Mouse (Mus musculus): ENCODE measurements at regions not wholly inside any gene's neighbourhood (a gene's known extent, or its start where the extent isn't known, plus 50 kb on each side); places are given as distances from the start of the nearest gene placed in this dataset.

GRCm38 (mm10) chr8:10734746-10735145 lies 273.5 kb downstream of the Irs2 start:
- Histone ChIP-seq H3K9me3 (replicated peaks; ENCODE audit: insufficient read depth, low read length) (no peaks in the 10 kb centered on the region), H3K9ac (ENCODE audit: control insufficient read depth, low read depth, low read length, poor library complexity, severe bottlenecking) (no peak overlapping the region), H3K4me1 (ENCODE audit: control insufficient read depth in 1 of 2, insufficient read depth in 2 of 2, low read length in 2 of 2) (no peaks in the 10 kb centered on the region), H3K4me3 (ENCODE audit: control insufficient read depth in 1 of 2, insufficient read depth in 1 of 2, low read depth in 2 of 2, low read length in 2 of 2) (no peak overlapping the region), H3K27ac (ENCODE audit: control insufficient read depth, low read depth, low read length) (no peak overlapping the region), H3K36me3 (ENCODE audit: control insufficient read depth in 1 of 2, insufficient read depth in 2 of 2, low read length in 2 of 2) (no peaks in the 10 kb centered on the region), H3K27me3 (ENCODE audit: control insufficient read depth in 1 of 2, insufficient read depth in 2 of 2, low read length in 2 of 2) (no peaks in the 10 kb centered on the region), H3K79me2 (ENCODE audit: control insufficient read depth, insufficient read depth, low read length, poor library complexity) (no peaks in the 10 kb centered on the region)
- TF ChIP-seq ZC3H11A (IDR thresholded peaks at IDR 0.05; ENCODE audit: low read depth, low read length) (no peak), TCF12 (IDR thresholded peaks at IDR 0.05; ENCODE audit: low read depth, low read length) (no peak), ZMIZ1 (IDR thresholded peaks at IDR 0.05; ENCODE audit: low read depth, low read length) (no peak), E2F4 (IDR thresholded peaks at IDR 0.05; ENCODE audit: borderline replicate concordance, low read depth, low read length) (no peak), BHLHE40 (IDR thresholded peaks at IDR 0.05; ENCODE audit: borderline replicate concordance, low read depth, low read length) (no peak), RAD21 (IDR thresholded peaks at IDR 0.05; ENCODE audit: low read depth, low read length) (no peak), ZNF384 (IDR thresholded peaks at IDR 0.05; ENCODE audit: low read depth, low read length) (no peak), MYB (IDR thresholded peaks at IDR 0.05; ENCODE audit: low read depth, low read length) (no peak), JUND (IDR thresholded peaks at IDR 0.05; ENCODE audit: low read depth, low read length) (no peak), GABPA (IDR thresholded peaks at IDR 0.05; ENCODE audit: low read depth, low read length) (no peak), MAZ (IDR thresholded peaks at IDR 0.05; ENCODE audit: low read depth, low read length) (no peak), MEF2A (IDR thresholded peaks at IDR 0.05; ENCODE audit: extremely low read depth, insufficient replicate concordance, low read depth, low read length, poor library complexity, severe bottlenecking) (no peak), USF2 (IDR thresholded peaks at IDR 0.05; ENCODE audit: borderline replicate concordance in 1 of 2, insufficient read depth in 1 of 2, low read depth in 1 of 2, low read length in 2 of 2) (no peak), TAL1 (IDR thresholded peaks at IDR 0.05; ENCODE audit: low read length) (no peak), EP300 (IDR thresholded peaks at IDR 0.05; ENCODE audit: low read depth in 1 of 2, low read length in 2 of 2) (no peak), ELF1 (IDR thresholded peaks at IDR 0.05; ENCODE audit: low read depth, low read length) (no peak), POLR2A (IDR thresholded peaks at IDR 0.05; ENCODE audit: control insufficient read depth in 1 of 2, insufficient read depth in 1 of 2, low read depth in 1 of 2, low read length in 2 of 2, poor library complexity in 1 of 2) (no peak), SIN3A (IDR thresholded peaks at IDR 0.05; ENCODE audit: low read length) (no peak), USF1 (IDR thresholded peaks at IDR 0.05; ENCODE audit: low read depth, low read length) (no peak), ETS1 (IDR thresholded peaks at IDR 0.05; ENCODE audit: low read depth, low read length) (no peak)
- DNase-seq (ENCODE audit: low read depth, low spot score): no peak

GRCm38 (mm10) chr8:10723332-10723731 lies 284.9 kb downstream of the Irs2 start:
- no peak overlapping the region for H3K9ac ChIP-seq (ENCODE audit: control insufficient read depth, low read depth, low read length, poor library complexity, severe bottlenecking)
- H3K79me2 ChIP-seq (ENCODE audit: control insufficient read depth, insufficient read depth, low read length, poor library complexity): no peaks in the 10 kb centered on the region
- H3K4me1 ChIP-seq (ENCODE audit: control insufficient read depth in 1 of 2, insufficient read depth in 2 of 2, low read length in 2 of 2): no peaks in the 10 kb centered on the region
- DNase-seq (ENCODE audit: low read depth, low spot score): no peak
- no peak overlapping the region for H3K4me3 ChIP-seq (ENCODE audit: control insufficient read depth in 1 of 2, insufficient read depth in 1 of 2, low read depth in 2 of 2, low read length in 2 of 2)
- H3K27ac ChIP-seq (ENCODE audit: control insufficient read depth, low read depth, low read length): no peak overlapping the region
- no peaks in the 10 kb centered on the region for H3K27me3 ChIP-seq (ENCODE audit: control insufficient read depth in 1 of 2, insufficient read depth in 2 of 2, low read length in 2 of 2)
- no peaks in the 10 kb centered on the region for H3K9me3 ChIP-seq (replicated peaks; ENCODE audit: insufficient read depth, low read length)
- H3K36me3 ChIP-seq (ENCODE audit: control insufficient read depth in 1 of 2, insufficient read depth in 2 of 2, low read length in 2 of 2): no peaks in the 10 kb centered on the region
- TF ChIP-seq JUND (IDR thresholded peaks at IDR 0.05; ENCODE audit: low read depth, low read length) (no peak), RCOR1 (IDR thresholded peaks at IDR 0.05; ENCODE audit: low read depth, low read length) (no peak), ELF1 (IDR thresholded peaks at IDR 0.05; ENCODE audit: low read depth, low read length) (no peak), CHD1 (IDR thresholded peaks at IDR 0.05; ENCODE audit: low read depth, low read length) (no peak), ZMIZ1 (IDR thresholded peaks at IDR 0.05; ENCODE audit: low read depth, low read length) (no peak), ZC3H11A (IDR thresholded peaks at IDR 0.05; ENCODE audit: low read depth, low read length) (no peak), ZNF384 (IDR thresholded peaks at IDR 0.05; ENCODE audit: low read depth, low read length) (no peak), MYC (IDR thresholded peaks at IDR 0.05; ENCODE audit: low read depth, low read length) (no peak), NELFE (IDR thresholded peaks at IDR 0.05; ENCODE audit: low read depth, low read length) (no peak), GATA1 (IDR thresholded peaks at IDR 0.05; ENCODE audit: low read depth, low read length) (no peak), TCF12 (IDR thresholded peaks at IDR 0.05; ENCODE audit: low read depth, low read length) (no peak), RAD21 (IDR thresholded peaks at IDR 0.05; ENCODE audit: low read depth, low read length) (no peak), MEF2A (IDR thresholded peaks at IDR 0.05; ENCODE audit: extremely low read depth, insufficient replicate concordance, low read depth, low read length, poor library complexity, severe bottlenecking) (no peak), MAX (IDR thresholded peaks at IDR 0.05; ENCODE audit: low read length) (no peak), UBTF (IDR thresholded peaks at IDR 0.05; ENCODE audit: borderline replicate concordance, insufficient read depth, low read depth, low read length) (no peak), BHLHE40 (IDR thresholded peaks at IDR 0.05; ENCODE audit: borderline replicate concordance, low read depth, low read length) (no peak)
